Mouse (Mus musculus): Measurements from ENCODE around the gene Fbxo34.

DNA sequence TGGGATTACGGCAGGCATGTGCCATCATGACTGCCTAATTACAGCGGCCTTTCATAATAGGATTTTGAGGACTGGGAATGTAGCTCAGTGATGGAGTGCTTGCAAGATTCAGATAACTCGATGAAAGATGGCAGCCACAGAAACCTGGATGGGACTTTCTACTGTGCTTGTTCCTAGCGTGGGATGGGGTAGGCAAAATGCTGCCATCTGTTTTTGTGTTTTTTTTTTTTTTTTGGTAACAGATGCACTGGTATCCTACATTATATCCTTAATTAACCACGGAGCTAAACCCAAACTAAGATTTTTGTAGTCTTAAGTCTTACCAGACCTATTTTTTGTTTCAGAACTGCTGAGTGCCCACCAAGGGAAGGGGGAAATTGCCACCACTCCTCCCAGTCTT is 75.6 kb downstream of the Fbxo34 start:
- no peak for TF ChIP-seq TAL1 (IDR thresholded peaks at IDR 0.05; ENCODE audit: low read length)
- TF ChIP-seq GATA1 (IDR thresholded peaks at IDR 0.05; ENCODE audit: low read length): no peak

Data from erythroblast, embryonic 14.5 days (primary cell).